Mouse (Mus musculus): ENCODE measurements around the gene Sgf29.

The Sgf29 gene

DNA sequence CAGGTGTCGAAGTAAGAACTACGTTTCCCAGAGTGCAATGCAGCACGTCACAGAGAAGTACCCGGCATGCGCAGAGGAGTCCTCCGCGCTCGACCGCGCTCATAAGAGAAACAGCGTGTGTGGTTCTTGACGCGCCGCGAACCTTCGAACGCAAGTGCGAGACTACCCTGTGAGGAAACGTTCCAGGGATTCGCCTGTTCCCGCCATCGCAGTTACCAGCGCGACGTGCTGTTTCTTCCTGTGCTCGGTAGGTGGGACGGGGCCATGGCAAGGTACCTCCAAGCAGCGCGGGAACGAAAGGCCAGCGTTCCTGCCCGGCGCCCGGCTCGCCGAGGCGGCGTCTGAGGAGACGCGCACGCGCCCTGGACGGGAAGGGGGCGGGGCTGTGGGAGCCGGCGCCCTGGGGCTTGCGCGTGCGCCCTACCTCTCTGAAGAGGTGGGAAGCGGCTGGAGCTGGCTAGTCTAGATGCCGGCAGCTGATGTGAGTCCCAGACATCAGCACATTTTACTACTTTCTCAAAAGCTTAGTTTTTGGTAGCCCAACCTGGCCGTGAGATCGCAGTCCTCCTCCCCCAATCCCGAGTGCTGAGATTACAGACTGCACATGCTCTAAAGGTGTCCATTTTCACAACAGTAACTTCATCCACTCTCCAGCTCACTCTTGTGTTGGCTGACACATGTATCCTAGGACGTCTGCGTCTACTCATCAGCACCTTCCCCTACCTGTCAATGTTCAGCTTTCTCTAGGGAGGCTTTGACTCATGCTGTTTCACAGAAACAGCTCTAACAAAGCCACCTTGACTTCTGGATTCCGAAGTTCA, at the start of gene Sgf29:
Gene Sgf29, plus strand, starts transcription at position 79 of the 821 bp plus-strand sequence.
- DNase-seq (ENCODE audit: inconsistent ontology term): peak; percentile 95

GRCm38 (mm10) chr7:126601896-126602295, 47.2 kb upstream of the Sgf29 start:
- DNase-seq (ENCODE audit: inconsistent ontology term): no peak

DNA sequence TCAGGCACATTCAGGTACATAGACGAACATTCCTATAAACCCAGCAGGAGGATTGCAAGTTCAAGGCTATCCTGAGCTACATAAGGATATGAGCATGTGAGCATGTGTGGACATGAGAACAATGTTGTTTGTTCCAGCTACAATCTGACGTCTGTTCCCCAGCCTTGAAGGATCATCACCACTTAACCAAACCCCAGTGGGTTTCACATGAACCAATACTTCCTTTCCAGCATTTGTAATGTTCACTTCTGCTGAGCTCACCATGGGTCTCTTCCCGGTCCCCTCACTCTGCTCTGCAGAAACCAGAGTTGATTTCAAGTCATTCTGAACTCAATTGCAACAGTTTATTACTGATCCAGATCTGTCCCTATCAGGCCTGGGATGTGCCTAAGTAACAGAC, 46.5 kb upstream of the Sgf29 start:
- DNase-seq (ENCODE audit: inconsistent ontology term): no peak

DNA sequence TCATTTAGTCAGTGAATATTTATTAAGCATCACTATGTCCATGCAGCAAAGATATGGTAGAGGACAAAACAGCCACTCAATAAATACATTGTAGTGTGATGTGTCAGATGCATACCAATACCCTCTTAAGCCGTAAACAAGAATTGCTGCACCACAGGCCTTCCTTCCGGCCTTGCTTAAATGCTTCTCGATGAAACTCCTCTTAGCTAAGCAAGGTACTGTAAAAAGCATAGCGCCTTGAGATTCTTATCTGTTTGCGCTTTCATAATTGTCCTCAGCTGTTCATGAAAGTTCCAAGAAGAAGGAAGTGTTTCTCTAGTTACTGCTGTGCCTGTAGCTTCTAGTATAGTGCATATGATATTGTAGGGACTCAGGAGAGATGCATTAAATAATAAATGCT, 42.5 kb upstream of the Sgf29 start:
- DNase-seq (ENCODE audit: inconsistent ontology term): no peak

DNA sequence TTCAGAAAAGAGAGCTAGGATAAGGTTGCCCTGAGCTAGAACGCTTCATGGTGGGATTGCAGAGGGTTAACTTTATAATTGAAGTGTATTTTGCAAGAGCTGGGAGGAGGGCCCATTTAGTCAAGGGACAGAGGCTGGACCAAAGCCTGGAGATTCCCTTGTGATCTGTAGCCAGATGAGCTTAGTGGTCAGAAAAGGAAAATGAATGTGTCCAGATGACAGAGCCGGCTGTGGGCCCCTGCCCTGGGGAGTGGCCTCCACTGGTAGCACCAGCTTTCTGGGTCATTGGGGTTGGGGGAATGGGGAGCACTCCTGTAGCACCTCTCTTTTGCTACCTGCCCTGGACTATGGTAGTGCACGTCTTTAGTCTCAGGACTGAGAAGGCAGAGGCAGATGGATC, 42.0 kb upstream of the Sgf29 start:
- peak; percentile 86 for DNase-seq (ENCODE audit: inconsistent ontology term)

DNA sequence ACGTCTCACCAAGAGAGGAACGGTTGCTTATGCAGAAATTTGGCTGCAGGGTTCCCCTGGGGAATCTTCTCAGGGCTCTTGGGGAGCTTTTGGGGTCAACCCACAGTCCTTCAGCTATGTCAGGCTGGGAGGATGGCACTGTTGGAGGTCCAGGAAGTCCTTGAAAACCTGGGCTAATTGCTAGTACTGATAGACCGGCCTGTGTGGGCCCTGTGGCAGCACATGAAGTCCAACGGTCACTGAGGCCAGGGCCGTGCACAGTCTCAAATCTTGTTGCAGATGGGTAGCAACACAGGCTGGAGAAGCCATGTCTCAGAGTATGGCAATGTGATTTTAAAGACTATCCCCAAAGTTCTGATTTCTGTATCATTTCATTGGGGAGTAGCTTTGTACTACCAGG, 41.3 kb upstream of the Sgf29 start:
- no peak for DNase-seq (ENCODE audit: inconsistent ontology term)

GRCm38 (mm10) chr7:126612736-126613135, 36.4 kb upstream of the Sgf29 start:
- DNase-seq (ENCODE audit: inconsistent ontology term): no peak

DNA sequence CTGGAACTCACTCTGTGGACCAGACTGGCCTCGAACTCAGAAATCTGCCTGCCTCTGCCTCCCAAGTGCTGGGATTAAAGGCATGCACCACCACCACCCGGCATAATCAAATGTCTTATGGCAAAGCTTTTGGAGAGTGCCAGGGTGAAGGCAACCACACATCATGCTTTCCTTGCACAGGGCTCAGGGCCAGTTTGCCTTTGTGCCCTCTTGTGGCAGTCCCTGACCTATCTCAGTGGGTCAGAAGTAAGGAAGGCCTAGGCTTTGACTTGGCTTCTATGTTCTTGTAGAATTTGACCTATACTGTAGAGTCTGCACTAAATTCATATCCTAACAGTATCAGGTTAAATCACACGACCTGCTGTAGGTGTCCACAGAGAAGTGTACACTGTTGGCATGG, 32.4 kb upstream of the Sgf29 start:
- no peak for DNase-seq (ENCODE audit: inconsistent ontology term)

- no peak for DNase-seq (ENCODE audit: inconsistent ontology term)
Observed at GRCm38 (mm10) chr7:126619559-126620275, 29.4 kb upstream of the Sgf29 start.

DNA sequence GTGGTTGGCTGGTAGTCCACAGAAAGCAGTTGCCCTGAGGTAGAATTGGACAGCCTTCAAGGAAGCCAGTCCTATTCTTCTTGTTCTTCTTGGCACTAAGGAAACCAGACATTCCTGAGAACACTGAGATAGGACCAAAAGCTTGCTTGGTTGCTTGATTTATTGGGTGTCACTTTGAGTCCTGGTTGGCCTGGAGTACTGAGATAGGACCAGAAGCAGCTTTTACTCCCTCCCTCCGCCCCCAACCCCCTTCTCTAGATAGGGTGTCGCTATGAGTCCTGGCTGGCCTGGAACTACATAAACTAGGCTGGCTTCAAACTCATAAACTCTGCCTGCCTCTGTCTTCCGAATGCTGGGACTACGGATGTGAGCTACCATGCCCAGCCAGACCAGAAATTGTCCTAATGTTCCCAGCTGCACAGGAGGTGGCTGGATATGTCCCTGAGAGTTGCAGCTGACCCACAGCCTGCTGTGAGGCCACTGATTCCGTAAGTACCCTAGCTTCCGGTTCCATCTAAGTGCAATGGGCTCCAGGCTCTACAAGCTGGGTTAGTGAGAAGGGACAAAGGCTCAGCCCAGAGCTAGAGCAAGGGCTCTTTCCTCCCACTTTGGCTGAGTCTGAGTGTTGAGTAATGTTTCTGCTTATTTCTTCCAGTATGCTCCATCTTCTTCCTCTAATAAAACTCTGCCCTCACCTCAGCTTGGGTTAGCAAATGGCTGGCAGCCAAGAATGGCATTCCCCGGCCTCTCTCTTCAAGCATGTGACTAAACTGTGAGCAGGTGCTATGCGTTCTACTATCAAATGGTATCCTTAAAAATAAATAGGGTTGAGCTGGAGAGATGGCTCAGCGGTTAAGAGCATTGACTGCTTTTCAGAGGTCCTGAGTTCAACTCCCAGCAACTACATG, 27.4 kb upstream of the Sgf29 start:
- DNase-seq (ENCODE audit: inconsistent ontology term): peak; percentile 47

DNA sequence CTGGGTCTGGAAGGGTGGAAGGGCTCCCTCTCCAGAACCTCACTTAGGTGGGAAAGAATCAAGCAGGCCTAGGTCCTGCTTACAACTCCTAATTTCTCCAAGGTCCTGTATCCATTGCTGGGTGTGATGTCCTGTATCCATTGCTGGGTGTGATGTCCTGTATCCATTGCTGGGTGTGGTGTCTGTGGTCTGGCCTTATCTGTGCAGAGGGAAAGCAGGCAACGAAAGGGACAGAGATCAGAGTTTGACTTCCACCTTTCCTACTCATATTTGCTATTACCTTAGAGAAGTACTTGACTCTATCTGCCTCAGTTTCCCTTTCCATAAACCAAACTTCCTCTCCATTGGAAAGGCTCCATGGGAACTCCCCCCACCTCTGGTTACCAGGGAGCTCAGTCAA, 25.7 kb upstream of the Sgf29 start:
- no peak for DNase-seq (ENCODE audit: inconsistent ontology term)

DNA sequence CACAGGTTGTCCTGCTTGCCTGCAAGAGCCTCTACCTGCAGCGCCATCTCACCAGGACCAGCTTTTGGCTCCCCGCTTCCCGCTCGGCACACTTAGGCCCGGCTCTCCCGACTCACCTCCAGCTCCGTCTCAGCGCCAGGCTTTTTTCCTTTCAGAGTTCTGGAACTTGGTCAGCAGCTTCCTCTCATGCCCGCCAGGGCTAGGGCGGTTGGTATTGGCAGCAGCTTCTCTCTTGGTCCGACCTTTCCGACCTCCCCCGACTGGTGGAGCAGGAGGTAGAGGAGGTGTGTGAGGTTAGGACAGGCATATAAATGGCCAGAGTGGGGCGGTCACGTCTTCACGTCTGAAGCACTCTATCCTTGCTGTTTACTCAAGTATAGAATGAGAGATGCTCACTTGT, 24.3 kb upstream of the Sgf29 start:
- DNase-seq (ENCODE audit: inconsistent ontology term): no peak

- DNase-seq (ENCODE audit: inconsistent ontology term): peak; percentile 97
Observed at GRCm38 (mm10) chr7:126625369-126625768, 23.7 kb upstream of the Sgf29 start.

GRCm38 (mm10) chr7:126625807-126626600, 23.1 kb upstream of the Sgf29 start:
- DNase-seq (ENCODE audit: inconsistent ontology term): no peak

GRCm38 (mm10) chr7:126628111-126628510, 21.0 kb upstream of the Sgf29 start:
- DNase-seq (ENCODE audit: inconsistent ontology term): peak; percentile 94

GRCm38 (mm10) chr7:126629915-126630314, 19.2 kb upstream of the Sgf29 start:
- peak; percentile 95 for DNase-seq (ENCODE audit: inconsistent ontology term)

GRCm38 (mm10) chr7:126630824-126631518, 18.1 kb upstream of the Sgf29 start, which contains the start of gene Nupr1:
Gene Nupr1 (minus strand): TSS chr7:126630861.
- DNase-seq (ENCODE audit: inconsistent ontology term): peak; percentile 31

GRCm38 (mm10) chr7:126632478-126632877, 16.6 kb upstream of the Sgf29 start:
- DNase-seq (ENCODE audit: inconsistent ontology term): no peak

GRCm38 (mm10) chr7:126635375-126635774, 13.7 kb upstream of the Sgf29 start:
- no peak for DNase-seq (ENCODE audit: inconsistent ontology term)

- DNase-seq (ENCODE audit: inconsistent ontology term): peak; percentile 37
Observed at GRCm38 (mm10) chr7:126636733-126637520, 12.2 kb upstream of the Sgf29 start.
